Mouse (Mus musculus): ENCODE data around the gene Gm49398.

Gene Gm49398

GRCm38 (mm10) chr13:61288739-61289138 lies at the start of gene Gm49398:
Gene Gm49398 (minus strand): TSS chr13:61288839.
- DNase-seq: no peak

DNA sequence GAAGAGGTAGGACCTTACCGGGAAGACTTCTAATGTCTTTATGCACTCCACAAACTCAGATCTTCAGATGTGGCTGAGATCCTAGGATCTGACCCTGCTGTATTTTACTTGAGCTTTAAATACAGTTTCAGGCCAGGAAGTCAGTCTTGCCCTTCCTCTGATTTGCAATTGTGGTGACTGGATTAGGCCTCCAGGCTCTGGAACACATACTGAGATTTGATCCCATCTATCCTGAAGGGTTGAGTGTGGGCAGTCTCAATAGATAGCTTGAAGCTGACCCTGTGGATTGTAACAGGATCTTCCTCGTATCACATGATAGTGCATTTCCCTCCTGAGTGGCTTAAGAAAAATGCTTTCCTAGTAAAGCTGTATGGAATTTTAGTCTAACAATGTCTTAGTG lies 33.4 kb downstream of the Gm49398 start, which contains the start of gene Cts8:
TSS of gene Cts8 (minus strand) at position 101 of the 400 bp plus-strand sequence.
- no peak for DNase-seq

GRCm38 (mm10) chr13:61241076-61241947 lies 47.3 kb downstream of the Gm49398 start:
- peak; percentile 66 for DNase-seq

- DNase-seq: no peak
These were observed 85.3 kb downstream of the Gm49398 start, which contains the start of gene Cts6 for GRCm38 (mm10) chr13:61203310-61203709. Gene Cts6 (minus strand): TSS chr13:61203410.
